Mouse (Mus musculus) spleen, adult 18-20 months (tissue): ENCODE measurements around the gene Rtn2.

Experiments
- DNase-seq, 2 experiments: peaks; one replicate each; pipeline ENCODE4 v3.0.0; 2022; ENCODE audit warnings: mixed read lengths in 2 of 2

Rtn2 gene

GRCm38 (mm10) chr7:19320637-19321036, 38.2 kb downstream of the Rtn2 start:
- DNase-seq, result no peak

- DNase-seq, result no peak
Measured at GRCm38 (mm10) chr7:19321464-19321863, 39.0 kb downstream of the Rtn2 start.

GRCm38 (mm10) chr7:19322489-19322888, 40.1 kb downstream of the Rtn2 start:
- DNase-seq, result no peak

GRCm38 (mm10) chr7:19324221-19324620, 41.8 kb downstream of the Rtn2 start:
- no peak for DNase-seq

- DNase-seq, result no peak
Measured at GRCm38 (mm10) chr7:19325262-19326199, 43.1 kb downstream of the Rtn2 start.

- peak in 1 of 2 experiments; percentile 56 for DNase-seq
Measured at GRCm38 (mm10) chr7:19326359-19326758, 43.9 kb downstream of the Rtn2 start.

GRCm38 (mm10) chr7:19327128-19327527, 44.7 kb downstream of the Rtn2 start:
- DNase-seq, result no peak

GRCm38 (mm10) chr7:19327782-19328181, 45.4 kb downstream of the Rtn2 start:
- no peak for DNase-seq

- no peak for DNase-seq
Measured at GRCm38 (mm10) chr7:19328425-19328824, 46.0 kb downstream of the Rtn2 start.

- no peak for DNase-seq
Measured at GRCm38 (mm10) chr7:19331910-19332309, 49.5 kb downstream of the Rtn2 start.

- DNase-seq, result peak; percentile 67 to 73
Measured at GRCm38 (mm10) chr7:19332709-19333352, 50.4 kb downstream of the Rtn2 start.

- DNase-seq, result no peak
Measured at GRCm38 (mm10) chr7:19335583-19335982, 53.2 kb downstream of the Rtn2 start.

GRCm38 (mm10) chr7:19337122-19337521, 54.7 kb downstream of the Rtn2 start:
- DNase-seq, result no peak

GRCm38 (mm10) chr7:19338060-19338459, 55.6 kb downstream of the Rtn2 start:
- no peak for DNase-seq

GRCm38 (mm10) chr7:19338596-19338995, 56.2 kb downstream of the Rtn2 start:
- no peak for DNase-seq

- DNase-seq, result no peak
Measured at GRCm38 (mm10) chr7:19341250-19341649, 58.8 kb downstream of the Rtn2 start.

- DNase-seq, result no peak
Measured at GRCm38 (mm10) chr7:19341761-19342409, 59.5 kb downstream of the Rtn2 start.

- DNase-seq, result peak; percentile 64 to 86
Measured at GRCm38 (mm10) chr7:19342481-19343027, 60.1 kb downstream of the Rtn2 start.

- peak; percentile 54 to 68 for DNase-seq
Measured at GRCm38 (mm10) chr7:19343210-19343808, 60.9 kb downstream of the Rtn2 start.

GRCm38 (mm10) chr7:19344237-19344847, 61.9 kb downstream of the Rtn2 start, which contains the start of gene Ercc1:
Gene Ercc1 (plus strand): TSS chr7:19344778.
- no peak for DNase-seq

- DNase-seq, result peak; percentile 96 to 97
Measured at GRCm38 (mm10) chr7:19344938-19345471, 62.6 kb downstream of the Rtn2 start.
